Mouse (Mus musculus) stomach, postnatal 0 days (tissue): ENCODE measurements at regions not wholly inside any gene's neighbourhood (a gene's known extent, or its start where the extent isn't known, plus 50 kb on each side); places are given as distances from the start of the nearest gene placed in this dataset.
"Not testable (repeated sequence)": the region's sequence is repeated elsewhere in the genome, so short reads cannot be mapped to it uniquely, and the experiment has no call there.

Experiments used
- ATAC-seq: fragments of 200-750 bp; cut with Nextera tagmentation; 2 replicates; pipeline ENCODE4 v1.8.0; 2017; ENCODE audit not compliant: low FRiP score, low TSS enrichment
- DNase-seq: peaks from one replicate; pipeline ENCODE4 v3.0.0-alpha.2; 2016; ENCODE audit warnings: low spot score
- H3K27ac ChIP-seq: fragments of 300-500 bp; sonication (generic); replicated peaks from 2 replicates; pipeline ENCODE4 v1.5.1; 2014; ENCODE audit warnings: mild to moderate bottlenecking, control low read depth
- H3K27me3 ChIP-seq: fragments of 300-500 bp; sonication (generic); 2 replicates; pipeline ENCODE4 v1.6.1; 2014; ENCODE audit warnings: low read length; ENCODE audit not compliant: control insufficient read depth, insufficient read depth
- H3K36me3 ChIP-seq: fragments of 300-500 bp; sonication (generic); 2 replicates; pipeline ENCODE4 v1.6.1; 2014; ENCODE audit warnings: low read length, mixed read lengths; ENCODE audit not compliant: control insufficient read depth, insufficient read depth
- H3K4me1 ChIP-seq: fragments of 300-500 bp; sonication (generic); replicated peaks from 2 replicates; pipeline ENCODE4 v1.6.1; 2014; ENCODE audit warnings: antibody characterized with exemption; ENCODE audit not compliant: control insufficient read depth, insufficient read depth
- H3K4me2 ChIP-seq: fragments of 300-500 bp; sonication (generic); replicated peaks from 2 replicates; pipeline ENCODE4 v1.6.1; 2014; ENCODE audit warnings: low read depth, mild to moderate bottlenecking, control low read depth, moderate library complexity
- H3K4me3 ChIP-seq: fragments of 300-500 bp; sonication (generic); 2 replicates; pipeline ENCODE4 v1.5.1; 2014; ENCODE audit warnings: low read depth, low read length, control low read depth
- H3K9ac ChIP-seq: fragments of 300-500 bp; sonication (generic); 2 replicates; pipeline ENCODE4 v1.6.1; 2014; ENCODE audit warnings: mild to moderate bottlenecking, low read length, control low read depth, mixed read lengths
- H3K9me3 ChIP-seq: fragments of 300-500 bp; sonication (generic); 2 replicates; pipeline ENCODE4 v1.6.1; 2016; ENCODE audit warnings: low read length; ENCODE audit not compliant: control insufficient read depth
- CTCF ChIP-seq: IDR thresholded peaks from 2 replicates; pipeline ENCODE4 v1.5.1; 2016; ENCODE audit warnings: antibody characterized with exemption, low read depth, mild to moderate bottlenecking, moderate library complexity
- EP300 ChIP-seq: optimal IDR thresholded peaks from 2 replicates; pipeline ENCODE3; 2016; ENCODE audit warnings: antibody characterized with exemption
- WGBS: fragments of 180-500 bp; shearing (Covaris S2); extraction: QIAGEN DNeasy Blood & Tissue Kit; methylation state at CpG from one replicate; pipeline ENCODE4 v1.1.7; 2014; 5-methylcytosine and 5-hydroxymethylcytosine counted together

- H3K27me3 ChIP-seq: no peaks in the 10 kb centered on the region
- H3K36me3 ChIP-seq: no peaks in the 10 kb centered on the region
- TF ChIP-seq EP300: no peak
- TF ChIP-seq CTCF: no peak
- no peak for ATAC-seq
- no peak overlapping the region for H3K9ac ChIP-seq
- H3K4me1 ChIP-seq: no peaks in the 10 kb centered on the region
- 56% methylated on average over 10 of the region's 11 CpGs for WGBS
- H3K4me2 ChIP-seq: no peak overlapping the region
- no peaks in the 10 kb centered on the region for H3K9me3 ChIP-seq
- no peak overlapping the region for H3K4me3 ChIP-seq
- no peak overlapping the region for H3K27ac ChIP-seq
- no peak for DNase-seq
These were observed 174.2 kb upstream of the Myt1l start for GRCm38 (mm10) chr12:29353777-29354496.

- no peaks in the 10 kb centered on the region for H3K27me3 ChIP-seq
- no peak overlapping the region for H3K27ac ChIP-seq
- no peak overlapping the region for H3K4me2 ChIP-seq
- no peak overlapping the region for H3K4me3 ChIP-seq
- ATAC-seq: no peak
- H3K36me3 ChIP-seq: no peaks in the 10 kb centered on the region
- no peak for DNase-seq
- no peak for TF ChIP-seq CTCF
- no peak for TF ChIP-seq EP300
- no peaks in the 10 kb centered on the region for H3K4me1 ChIP-seq
- WGBS: 33% methylated on average over 6 of the region's 6 CpGs
- no peak overlapping the region for H3K9ac ChIP-seq
- H3K9me3 ChIP-seq: no peaks in the 10 kb centered on the region
These were observed 173.4 kb upstream of the Myt1l start for GRCm38 (mm10) chr12:29354816-29355215.

DNA sequence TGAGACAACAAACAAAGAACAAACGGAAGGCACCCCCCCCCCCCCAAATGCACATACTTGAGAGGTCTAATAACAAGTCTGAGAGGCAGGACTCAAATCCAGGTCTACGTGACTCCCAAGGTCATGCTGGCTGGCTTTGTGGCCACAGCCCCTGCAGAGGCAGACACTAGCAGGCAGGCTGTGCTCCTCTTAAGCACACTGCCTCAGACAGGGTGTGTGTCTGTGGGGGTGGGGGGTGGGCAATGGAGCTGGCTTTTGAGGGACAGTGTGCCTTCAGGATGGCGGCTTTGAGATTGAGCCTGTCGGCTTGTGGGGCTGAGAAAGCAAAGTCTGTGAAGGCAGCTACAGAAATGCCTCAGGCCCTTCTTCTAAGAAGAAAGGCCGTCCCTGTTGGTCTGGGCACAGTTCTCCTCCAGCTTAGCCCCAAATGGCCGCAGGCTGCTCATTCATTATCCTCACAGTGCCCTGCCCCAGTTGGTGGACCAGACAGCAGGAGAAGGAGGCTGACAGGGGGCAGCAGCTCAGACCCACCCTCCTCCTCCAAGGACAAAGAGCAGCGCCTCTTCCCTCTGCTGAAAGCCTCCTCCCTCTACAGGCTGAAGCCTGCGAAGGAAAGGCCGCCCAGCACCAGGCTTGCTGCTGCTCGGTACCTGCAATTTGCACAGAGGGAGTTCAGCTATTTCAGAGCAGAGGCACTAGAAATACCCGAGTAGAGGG, 171.3 kb upstream of the Myt1l start:
- Histone ChIP-seq H3K4me3 (no peak overlapping the region), H3K27ac (no peak overlapping the region), H3K9ac (no peak overlapping the region), H3K36me3 (no peaks in the 10 kb centered on the region), H3K9me3 (no peaks in the 10 kb centered on the region), H3K27me3 (no peaks in the 10 kb centered on the region), H3K4me2 (no peak overlapping the region), H3K4me1 (no peaks in the 10 kb centered on the region)
- ATAC-seq (no peak), DNase-seq (no peak)
- WGBS: 31% methylated on average over 11 of the region's 11 CpGs
- no peak for TF ChIP-seq CTCF
- TF ChIP-seq EP300: no peak

- no peak overlapping the region for H3K9ac ChIP-seq
- H3K4me1 ChIP-seq: no peaks in the 10 kb centered on the region
- H3K27me3 ChIP-seq: no peaks in the 10 kb centered on the region
- no peak overlapping the region for H3K27ac ChIP-seq
- H3K36me3 ChIP-seq: no peaks in the 10 kb centered on the region
- H3K9me3 ChIP-seq: no peaks in the 10 kb centered on the region
- WGBS: 89% methylated on average over 6 of the region's 6 CpGs
- ATAC-seq (no peak), DNase-seq (no peak)
- H3K4me2 ChIP-seq: no peak overlapping the region
- TF ChIP-seq CTCF (no peak), EP300 (no peak)
- no peak overlapping the region for H3K4me3 ChIP-seq
These were observed 166.9 kb upstream of the Myt1l start for GRCm38 (mm10) chr12:29361236-29361635.

DNA sequence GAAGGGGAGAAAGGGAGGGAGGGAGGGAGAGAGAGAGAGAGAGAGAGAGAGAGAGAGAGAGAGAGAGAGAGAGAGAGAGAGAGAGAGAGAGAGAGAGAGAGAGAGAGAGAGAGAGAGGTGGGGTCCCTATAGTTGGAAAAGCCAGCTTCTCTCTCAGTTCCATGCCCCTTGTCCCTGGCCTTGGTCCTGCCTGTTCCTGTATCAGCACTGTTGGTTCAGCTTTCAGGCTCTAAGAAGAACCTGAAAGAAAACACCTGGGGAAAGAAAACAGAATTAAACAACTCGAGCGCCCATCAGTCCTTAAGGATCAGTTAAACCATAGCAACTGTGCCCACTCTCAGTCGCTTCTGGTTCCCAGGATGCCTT, 160.5 kb upstream of the Myt1l start:
- not testable (repeated sequence) for H3K27me3 ChIP-seq, ATAC-seq, H3K27ac ChIP-seq, H3K4me3 ChIP-seq, H3K4me1 ChIP-seq, H3K4me2 ChIP-seq, H3K36me3 ChIP-seq, H3K9me3 ChIP-seq, H3K9ac ChIP-seq, DNase-seq
- WGBS: 24% methylated on average over 3 of the region's 3 CpGs

DNA sequence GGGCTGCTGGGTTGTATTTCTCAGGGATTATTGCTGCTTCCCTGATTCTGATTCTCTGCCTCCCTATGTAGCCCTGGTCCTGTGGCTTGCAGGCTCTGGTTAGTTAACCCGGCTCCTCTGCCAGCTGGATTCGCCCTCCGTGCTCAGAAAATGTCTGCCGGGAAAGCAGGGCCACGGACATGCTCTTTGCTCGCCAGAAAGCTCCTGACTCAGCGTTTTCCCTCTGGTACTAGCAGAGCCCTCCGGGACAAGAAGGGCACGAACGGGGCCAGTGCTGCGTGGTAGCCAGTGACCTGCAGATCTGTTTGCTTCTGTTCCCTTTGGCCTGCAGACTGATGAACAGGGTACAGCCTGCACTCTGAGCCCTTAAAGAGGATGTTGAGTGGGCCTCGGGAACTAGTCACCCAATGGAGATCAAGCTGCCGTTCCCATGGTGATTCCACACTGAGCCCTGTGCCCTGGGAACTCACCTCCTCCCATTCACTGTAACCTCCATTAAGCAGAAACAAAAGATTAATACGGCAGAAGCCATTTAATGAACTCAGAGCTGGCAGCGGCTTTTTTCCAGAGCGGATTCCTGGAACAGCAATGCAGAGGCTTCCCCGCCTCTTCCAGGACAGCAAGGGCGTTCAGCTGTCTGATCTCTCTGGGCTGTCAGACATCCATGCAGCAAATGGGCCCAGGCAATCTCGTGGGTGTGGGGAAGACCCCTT, 159.9 kb upstream of the Myt1l start:
- Histone ChIP-seq H3K9me3 (no peaks in the 10 kb centered on the region), H3K9ac (no peak overlapping the region), H3K27ac (no peak overlapping the region), H3K4me2 (peak overlapping the region; percentile 39), H3K36me3 (no peaks in the 10 kb centered on the region), H3K4me1 (no peaks in the 10 kb centered on the region), H3K4me3 (peak overlapping the region; percentile 10; the same call in 1 of the 2 replicates), H3K27me3 (no peaks in the 10 kb centered on the region)
- ATAC-seq: no peak
- DNase-seq: no peak
- 19% methylated on average over 19 of the region's 19 CpGs for WGBS
- TF ChIP-seq EP300: no peak
- no peak for TF ChIP-seq CTCF
